Mouse (Mus musculus) retina, adult 2 months (tissue): ENCODE measurements at regions not wholly inside any gene's neighbourhood (a gene's known extent, or its start where the extent isn't known, plus 50 kb on each side); places are given as distances from the start of the nearest gene placed in this dataset.

Source experiments
- DNase-seq: peaks from one replicate; pipeline ENCODE4 v3.0.0-alpha.2; 2012; ENCODE audit warnings: low read depth, low spot score

DNA sequence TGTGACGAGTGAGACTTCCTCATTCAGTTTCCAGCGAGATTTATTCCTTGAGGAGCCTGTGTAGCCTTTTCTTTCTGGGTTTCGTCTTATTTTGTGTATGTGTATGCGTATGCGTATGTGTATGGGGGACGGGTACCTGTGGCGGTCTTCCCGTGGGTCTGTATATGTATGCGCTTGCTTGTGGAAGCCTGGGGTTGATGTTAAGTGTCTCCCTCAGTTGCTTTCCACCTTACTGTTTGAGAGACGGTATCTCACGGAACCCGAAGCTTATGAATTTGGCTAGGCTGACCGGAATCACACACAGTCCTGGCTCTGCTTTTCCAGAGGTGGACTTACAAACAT, 87.1 kb downstream of the Ankrd50 start:
- DNase-seq: no peak

DNA sequence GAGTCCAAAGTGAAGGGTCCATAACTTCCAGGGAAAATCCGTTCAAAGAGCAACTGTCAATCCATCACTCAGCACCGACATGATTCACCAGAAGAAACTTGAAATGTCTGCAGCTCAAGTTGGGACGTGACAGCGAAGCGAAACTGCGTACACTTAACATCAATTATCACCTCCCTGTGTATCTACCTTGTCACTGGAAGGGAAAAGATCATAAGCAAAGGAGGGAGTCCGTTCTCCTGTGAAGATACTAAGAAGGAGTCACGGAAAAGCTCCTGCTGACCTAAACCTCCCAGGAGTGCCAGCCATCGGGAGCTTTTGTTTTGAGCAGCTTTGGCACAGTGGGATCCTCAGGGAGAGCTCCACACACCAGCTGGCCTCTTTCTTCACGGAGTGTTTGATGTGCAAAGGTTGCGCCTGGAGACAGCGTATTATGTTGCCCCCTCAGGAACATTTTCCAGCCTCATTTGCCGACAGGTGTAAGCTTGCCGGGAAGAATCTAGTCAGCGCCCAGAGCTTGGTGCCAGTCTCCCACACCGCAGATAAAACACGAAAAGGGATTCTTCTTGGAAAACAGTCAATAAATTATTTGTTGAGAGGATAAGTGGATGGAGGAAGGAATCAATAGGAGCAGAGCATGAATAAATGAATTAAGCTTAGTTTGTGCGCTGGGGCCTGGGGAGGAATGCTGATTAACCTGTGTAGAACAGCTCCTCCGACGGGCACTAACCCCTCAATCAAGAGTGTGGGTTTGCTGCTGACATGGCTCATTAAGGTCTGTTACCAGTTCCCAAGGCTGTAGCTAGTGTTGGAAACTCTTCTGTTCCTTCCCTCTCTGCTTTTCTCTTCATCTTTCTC, 87.7 kb downstream of the Ankrd50 start:
- no peak for DNase-seq

DNA sequence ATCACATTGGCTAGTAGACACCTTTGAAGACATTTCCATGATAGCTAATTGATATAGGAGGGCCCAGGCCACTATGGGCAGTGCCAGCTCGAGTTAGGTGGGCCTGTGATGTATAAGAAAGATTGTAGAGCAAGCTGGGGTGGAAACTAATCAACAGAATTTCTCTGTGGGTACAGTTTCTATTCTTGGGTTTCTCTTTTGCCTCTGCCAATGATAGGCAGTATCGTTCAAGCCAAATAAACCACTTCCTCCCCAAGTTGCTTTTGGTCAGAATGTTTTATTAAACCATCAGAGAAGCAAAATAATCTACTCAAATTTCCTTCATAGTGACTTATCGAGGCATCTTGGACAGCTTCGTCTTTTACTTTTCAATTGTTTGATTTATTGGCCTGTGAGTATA, 90.3 kb downstream of the Ankrd50 start:
- DNase-seq: no peak

DNA sequence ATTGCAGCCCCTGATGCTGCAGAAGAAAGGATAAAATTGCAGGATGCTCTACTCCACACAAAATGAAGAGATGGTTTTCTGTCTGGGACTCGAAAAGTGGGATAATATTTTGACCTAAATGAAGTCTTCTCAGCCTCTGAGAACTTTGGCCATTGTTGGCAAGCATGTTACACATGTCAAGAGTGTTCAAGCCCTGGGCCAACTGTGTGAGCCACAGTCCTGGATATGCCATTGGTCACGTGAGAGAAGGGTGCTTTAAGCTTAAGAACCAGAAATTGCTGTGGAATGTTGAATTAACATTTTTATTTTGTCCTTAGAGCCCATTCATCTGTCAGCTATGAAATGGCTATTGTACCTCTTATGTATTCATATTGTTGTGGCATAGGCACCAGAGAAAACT, 95.0 kb downstream of the Ankrd50 start:
- no peak for DNase-seq

DNA sequence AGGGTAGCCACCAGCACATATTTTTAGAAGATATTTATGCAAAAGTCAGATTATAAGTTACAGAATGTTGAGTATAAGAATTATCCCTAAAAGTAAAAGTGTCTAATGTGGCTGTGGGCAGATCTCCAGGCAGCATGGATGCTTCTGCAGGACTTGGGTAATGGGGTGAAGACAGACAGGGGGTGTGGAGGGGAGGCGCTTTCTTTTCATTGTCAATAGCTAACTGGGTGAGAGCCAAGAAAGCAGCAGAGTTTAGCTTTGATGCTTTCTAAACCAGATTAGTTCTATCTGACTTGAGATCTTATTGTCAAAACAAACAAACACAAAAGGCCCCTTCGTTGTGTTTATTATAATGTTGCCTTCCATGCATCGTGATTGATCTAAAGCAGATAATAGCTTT, 95.7 kb downstream of the Ankrd50 start:
- DNase-seq: no peak

DNA sequence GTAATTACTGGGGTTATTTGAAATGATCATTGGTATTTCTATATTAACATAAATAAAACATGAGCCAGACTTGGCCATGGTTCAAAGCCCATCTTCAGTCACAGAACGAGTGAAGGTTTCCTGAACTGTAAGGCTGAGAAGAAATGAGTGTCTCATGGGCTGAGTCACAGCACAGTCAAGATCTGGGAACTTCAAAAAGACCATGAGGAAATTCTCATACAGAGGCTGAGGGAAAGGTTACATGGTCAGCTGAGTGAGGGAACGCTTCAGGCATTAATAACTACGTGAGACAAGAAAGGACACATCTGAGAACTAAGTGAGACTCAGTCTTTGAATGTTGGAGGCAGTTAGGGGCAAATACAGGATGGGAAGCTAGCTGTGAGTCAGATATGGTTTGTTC, 101.9 kb downstream of the Ankrd50 start:
- no peak for DNase-seq

DNA sequence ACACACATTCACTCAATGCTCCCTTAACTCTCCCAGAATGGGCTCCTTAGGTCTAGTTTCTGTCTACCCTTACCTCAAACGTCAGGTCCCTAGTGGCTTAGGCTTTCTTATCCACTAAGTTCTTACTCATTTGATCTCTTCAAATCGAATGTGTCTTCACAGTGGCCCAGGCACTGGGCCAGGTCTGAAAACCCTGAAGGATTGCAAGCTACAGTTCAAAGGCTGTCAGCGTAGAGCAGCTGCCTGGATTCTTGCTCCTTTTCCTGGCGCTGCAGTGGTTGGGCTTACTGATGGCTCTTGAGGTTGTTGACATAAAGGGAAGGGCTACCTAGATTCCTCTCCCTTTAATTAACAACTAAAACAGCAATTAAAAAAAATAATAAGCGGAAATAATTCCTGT, 103.0 kb downstream of the Ankrd50 start:
- no peak for DNase-seq

DNA sequence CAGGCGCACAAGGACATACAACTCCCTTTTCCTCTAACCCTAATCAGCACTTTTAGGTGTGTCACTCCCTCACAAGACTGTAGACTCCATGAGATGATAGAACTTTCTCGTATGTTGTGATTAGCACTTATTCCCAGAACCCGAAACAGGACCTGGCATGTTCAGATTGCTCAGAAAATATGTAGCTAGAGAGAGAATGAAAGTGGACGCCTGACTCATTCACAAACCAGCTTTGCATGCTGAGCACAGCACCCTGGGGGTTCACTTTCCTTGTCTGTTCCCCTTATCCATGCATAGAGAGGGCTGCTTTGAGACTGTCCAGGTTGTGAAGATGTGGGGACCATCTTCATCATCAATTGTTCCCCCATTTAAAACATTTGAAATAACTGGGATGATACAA, 111.0 kb downstream of the Ankrd50 start:
- no peak for DNase-seq

DNA sequence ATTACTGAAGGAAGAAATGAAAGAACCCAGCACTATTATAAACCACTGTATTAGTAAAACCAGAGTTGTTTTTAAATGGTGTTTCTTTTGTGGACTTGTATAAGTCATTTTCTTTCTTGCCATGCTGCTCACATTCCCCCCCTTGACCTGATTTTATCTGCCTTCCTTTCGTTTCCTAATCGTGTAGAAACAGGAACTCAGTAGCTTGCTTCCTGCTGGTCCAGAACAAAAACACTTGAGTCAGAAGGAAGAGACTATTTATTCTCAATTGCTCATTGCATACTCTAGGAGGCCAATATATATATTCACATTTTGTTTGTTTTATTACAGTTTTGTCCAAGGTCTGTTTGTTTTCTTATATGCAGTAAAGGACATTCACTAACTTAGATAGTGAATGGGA, 112.9 kb downstream of the Ankrd50 start:
- DNase-seq: no peak

DNA sequence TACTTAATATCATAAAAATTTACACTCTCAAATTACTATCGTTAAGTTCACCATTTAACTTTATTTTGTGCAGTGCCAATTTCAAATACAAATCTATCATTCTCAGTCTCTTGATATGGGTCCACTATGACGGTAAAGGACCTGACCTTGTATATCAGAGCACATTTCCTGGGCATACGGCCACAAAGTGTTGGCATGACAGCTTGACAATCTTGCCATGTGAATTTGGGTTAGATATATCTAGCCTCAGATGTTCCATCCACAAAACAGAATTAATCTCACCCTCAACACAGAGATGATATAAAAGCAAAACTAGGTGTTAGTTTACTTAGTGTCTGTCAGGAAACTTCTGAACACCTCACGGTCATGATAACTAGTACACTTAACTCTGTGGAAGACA, 120.8 kb downstream of the Ankrd50 start:
- DNase-seq: no peak

DNA sequence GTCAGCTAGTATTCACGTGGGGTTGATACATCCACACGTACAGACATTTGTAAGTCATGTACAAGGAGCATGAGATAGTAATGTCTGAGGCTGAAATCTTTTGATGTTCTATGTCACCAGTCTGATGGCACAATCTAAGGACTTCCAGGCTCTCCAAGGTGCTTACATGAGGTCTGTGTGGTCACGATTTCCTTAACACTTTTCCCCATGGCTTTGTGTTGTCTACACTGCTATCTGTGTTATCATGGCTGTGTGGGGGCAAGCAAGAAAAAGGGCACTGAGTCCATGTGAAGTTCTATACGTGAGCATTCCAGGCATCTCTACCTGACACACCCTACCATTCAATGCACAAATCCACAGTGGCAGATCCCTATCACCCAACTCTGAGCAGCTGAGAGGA, 123.2 kb downstream of the Ankrd50 start:
- no peak for DNase-seq

DNA sequence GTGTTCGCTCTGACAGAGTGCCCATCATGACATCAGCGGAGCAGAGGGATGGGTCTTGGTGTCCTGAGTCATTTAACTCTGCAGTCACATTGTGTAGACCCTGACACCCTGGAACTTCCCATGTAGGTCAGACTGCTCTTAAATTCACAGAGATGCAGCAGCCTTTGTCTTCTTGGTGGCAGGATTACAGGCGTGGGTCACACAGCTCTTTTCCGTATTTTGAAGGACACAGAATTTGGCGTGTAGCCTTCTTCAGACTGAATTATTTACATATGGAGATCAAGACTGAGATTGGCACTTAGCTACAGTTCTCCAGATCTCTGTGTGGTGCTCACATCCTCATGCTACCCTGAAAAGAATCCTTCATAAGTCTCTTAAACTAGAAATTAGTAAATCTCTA, 123.7 kb downstream of the Ankrd50 start:
- no peak for DNase-seq

DNA sequence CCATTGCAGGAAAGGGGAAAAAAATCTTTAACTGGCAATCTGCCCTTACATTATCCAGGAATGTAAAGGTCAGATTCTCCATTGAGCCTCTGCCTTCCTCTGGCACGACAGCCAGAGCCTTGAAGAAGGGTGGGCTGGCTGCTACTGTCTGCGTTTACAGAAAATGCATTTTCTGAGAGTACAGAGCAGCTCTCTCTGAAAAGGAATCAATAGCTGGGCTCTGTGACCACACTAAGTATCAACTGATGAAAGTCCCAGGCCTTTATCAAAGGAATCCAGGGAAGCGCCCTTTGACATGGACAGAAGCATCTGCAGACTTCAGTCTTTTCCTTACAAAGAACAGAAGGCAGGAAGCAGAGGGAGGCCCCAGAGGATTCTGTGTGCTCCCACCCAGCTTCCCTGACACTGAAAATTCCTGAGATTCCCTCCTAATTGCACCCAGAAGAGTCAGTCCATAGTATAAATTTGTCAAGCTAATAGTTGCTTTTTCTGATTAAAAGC, 124.2 kb downstream of the Ankrd50 start:
- no peak for DNase-seq

DNA sequence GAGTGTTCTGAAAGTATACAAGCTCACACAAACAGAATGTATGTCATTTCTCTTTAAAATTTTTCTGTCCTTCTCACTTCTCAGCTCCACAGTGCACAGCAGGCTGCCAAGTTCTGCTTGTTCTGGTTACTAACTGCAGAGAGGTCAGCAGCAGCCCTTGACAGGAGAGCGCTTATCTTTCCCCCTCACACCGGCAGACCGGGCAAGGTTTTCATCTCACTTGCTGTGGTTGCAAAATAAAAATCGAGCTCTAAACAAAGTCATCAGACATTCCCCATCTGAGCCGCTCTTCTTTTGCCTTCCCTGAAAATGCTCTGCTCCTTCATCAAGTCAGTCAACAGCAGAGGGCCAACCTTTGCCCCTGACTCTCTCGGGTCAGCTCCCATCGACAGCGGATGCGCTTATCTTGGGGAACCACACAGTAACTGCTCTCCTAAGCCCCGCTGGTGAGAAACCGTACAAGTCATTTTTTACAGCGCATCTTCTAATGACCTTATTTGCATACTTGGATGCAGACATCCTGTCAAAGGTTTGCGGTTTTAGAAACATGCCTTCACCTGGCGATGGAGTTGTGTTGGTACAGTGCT, 126.6 kb downstream of the Ankrd50 start:
- no peak for DNase-seq

DNA sequence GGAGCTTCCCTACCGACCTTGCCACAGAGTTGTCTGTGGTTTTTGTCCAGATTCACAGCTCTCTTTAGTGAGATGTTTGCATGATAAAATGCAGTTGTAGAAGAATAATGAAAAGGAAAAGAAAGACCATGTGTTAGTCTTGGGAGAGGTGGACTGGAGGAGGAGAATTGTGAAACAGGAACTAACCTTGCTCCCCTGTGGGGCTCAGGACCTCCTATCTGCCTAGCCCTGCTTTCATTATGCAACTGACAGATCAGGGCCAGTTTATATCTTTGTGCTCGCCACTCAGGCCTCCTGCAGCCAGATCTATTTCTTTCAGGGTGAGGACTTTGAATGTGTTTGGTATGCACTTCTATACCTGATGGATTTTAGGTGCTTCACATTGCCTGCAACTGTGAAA, 140.4 kb downstream of the Ankrd50 start:
- DNase-seq: no peak

DNA sequence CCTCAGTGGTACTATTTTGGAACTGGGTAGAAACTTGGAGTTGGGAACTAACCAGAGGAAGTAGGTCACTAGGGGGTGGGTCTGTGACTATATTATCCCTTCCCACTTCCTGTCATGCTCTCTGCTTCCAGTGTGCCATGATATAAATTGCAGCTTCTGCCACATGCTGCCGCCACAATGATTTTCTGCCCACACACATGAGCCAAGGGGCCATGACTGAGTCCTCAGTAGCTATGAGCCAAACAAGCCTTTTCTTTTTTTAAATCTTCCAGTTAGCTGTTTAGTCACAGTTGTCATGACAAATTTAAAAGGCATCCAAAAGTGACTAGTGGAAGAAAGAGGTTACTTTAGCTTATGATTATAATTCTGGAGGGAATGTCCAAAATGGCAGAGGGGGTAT, 143.0 kb downstream of the Ankrd50 start:
- DNase-seq: no peak

DNA sequence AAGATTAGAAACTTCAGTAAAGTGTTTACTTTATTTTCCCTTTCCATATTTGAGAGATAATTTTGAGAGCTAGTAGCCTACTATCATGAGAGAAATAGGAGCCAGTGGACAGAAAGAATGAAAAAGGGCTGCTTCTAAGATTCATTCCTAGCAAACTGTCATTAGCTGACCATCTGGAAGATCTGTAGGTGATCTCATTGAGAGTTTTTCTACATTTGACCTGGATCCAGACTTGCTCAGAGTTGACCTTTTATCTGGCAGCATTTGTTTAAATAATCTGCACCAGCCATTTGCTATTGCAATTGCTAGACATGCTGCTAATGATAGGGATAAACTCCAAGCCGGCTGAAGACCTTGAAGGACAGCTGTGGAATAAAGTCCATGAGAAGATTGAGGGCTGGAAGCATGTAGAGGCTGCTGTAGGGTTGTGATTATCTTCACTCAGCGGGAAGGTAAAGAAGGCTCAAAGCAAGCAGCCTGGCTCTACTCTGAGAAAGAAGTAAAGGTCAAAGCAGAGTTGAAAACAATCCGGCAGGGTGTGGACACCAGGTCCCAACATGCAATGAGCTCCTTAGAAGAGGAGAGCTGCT, 151.2 kb downstream of the Ankrd50 start:
- DNase-seq: no peak

DNA sequence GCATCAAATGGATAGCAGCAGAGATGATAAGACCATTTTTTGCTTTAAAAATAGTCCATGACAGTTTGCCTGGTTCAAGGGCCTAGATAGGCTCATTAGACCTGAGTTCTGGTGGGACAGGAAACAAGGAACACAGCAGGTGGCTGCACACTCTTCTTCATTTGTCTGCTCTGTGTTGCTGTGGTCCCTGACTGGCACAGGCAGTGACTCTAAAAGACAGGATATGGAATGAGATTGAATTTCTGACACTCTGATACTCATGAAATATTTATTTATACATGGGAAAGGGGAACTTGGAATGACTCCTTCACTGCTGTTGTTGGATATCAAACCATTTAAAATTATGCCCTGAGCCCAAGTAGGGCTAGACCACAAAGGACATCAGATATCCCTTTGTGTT, 153.5 kb downstream of the Ankrd50 start:
- DNase-seq: no peak

DNA sequence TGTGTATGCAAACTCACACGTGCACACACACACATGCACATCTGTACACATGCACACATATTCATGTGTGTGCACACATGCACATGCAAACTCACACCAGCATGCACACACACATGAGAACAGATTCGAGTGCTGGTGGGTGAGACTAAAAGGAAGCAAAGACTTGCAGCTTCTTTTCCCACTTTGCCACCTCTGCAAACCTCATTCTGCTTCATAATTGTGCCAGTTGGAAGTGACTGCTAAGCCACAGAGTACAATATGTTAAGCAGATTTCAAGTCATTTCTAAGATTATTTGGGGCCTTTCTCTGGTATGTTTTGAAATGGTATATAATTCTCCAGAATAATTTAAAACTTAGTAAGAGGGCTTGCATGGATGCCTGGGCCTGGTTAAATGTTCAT, 157.4 kb downstream of the Ankrd50 start:
- DNase-seq: no peak

DNA sequence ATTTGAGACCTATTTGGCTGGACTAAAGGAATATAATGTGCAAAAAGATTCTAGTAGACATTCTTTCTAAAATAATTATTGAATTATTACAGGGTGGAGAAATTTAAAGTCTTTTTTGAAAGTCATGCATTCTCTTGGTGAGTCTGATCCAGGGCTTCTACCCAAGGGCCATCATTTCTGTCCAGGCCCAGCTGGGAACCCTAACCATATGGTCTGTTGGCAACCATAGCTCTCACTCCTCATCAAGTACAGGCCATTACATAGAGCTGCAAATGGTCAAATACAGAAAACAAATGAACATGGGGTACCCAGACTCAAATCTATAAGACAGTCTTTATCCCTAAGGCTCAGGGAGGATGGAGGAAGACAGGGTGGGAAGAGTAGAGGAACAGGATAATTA, 158.4 kb downstream of the Ankrd50 start:
- DNase-seq: no peak

DNA sequence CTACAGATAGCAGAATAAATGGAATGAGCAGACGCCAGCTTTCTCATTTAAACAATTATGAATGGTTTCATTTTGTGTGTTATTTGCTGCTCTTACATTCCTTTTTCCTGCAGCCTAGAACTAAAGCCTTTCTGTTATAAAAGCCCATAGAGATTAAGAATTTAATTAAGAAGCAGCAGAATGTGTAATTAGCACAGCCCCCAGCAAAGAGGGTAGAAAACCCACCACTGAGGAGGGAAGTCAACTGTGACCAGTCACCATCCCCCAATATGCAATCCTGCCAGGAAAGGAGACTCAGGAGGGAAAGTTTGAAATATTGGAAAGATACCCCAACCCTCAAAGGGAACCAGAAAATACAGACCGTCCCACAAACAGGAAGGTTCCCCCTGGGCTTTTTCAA, 160.0 kb downstream of the Ankrd50 start:
- no peak for DNase-seq

DNA sequence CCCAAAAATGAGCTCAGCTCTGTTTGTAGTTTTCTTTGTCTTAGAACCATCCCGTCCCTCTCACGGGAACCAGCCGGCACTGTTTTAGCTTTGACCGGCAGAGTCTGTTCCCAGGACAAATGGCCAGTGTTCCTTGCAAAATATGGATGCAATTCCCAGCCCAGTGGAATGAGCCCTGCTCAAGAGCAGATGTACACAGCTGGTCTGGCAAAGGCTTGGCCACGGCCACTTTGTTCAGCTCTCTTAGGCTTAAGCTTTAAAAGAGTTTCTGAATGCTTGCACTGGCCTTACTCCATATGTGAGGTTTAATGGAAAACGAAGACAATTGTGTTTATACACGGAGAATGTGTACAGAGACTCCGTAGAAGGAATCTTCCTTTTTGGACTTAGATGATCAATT, 162.2 kb downstream of the Ankrd50 start:
- DNase-seq: no peak

DNA sequence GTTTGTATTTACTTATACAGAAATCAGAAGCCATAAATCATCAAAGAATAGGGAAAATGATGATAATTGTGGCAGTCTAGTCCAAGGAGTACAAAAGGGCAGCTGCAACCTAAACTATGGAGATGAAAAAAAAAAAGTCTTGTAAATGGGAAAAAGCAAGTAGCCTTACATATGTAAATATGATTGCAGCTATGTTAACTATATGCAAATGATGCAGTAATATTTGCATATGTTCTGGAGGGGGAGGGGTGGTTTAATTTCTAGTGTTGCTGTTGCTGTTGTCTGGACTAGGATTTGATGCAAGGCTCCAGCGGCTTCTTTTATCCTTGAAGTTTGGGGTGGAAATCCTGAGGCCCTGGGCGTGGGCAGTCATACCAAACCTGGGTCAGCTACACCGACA, 163.0 kb downstream of the Ankrd50 start:
- no peak for DNase-seq
